Mouse (Mus musculus) limb, embryonic 12.5 days (tissue): ENCODE data around the gene 1700029H14Rik. TPM values are rescaled to one million over a fixed set of nuclear protein-coding genes. Genes with fewer than 3 reads are reported as not detected.

Experiments
- ATAC-seq: fragments of 200-750 bp; cut with Nextera tagmentation; 2 replicates; pipeline ENCODE4 v1.8.0; 2017; ENCODE audit warnings: low read depth, moderate TSS enrichment; ENCODE audit not compliant: insufficient number of reproducible peaks, insufficient read depth, low FRiP score, low TSS enrichment
- H3K27ac ChIP-seq: fragments of 300-500 bp; sonication (generic); 2 replicates; pipeline ENCODE4 v1.5.1; 2016; ENCODE audit warnings: mild to moderate bottlenecking, moderate library complexity
- H3K27me3 ChIP-seq: fragments of 300-500 bp; sonication (generic); 2 replicates; pipeline ENCODE4 v1.6.1; 2016; ENCODE audit warnings: mild to moderate bottlenecking, moderate library complexity
- H3K36me3 ChIP-seq: fragments of 300-500 bp; sonication (generic); 2 replicates; pipeline ENCODE4 v1.6.1; 2016; ENCODE audit warnings: mild to moderate bottlenecking, moderate library complexity
- H3K4me1 ChIP-seq: fragments of 300-500 bp; sonication (generic); replicated peaks from 2 replicates; pipeline ENCODE4 v1.6.1; 2016
- H3K4me2 ChIP-seq: fragments of 300-500 bp; sonication (generic); 2 replicates; pipeline ENCODE4 v1.6.1; 2016; ENCODE audit warnings: mild to moderate bottlenecking, moderate library complexity
- H3K4me3 ChIP-seq: fragments of 300-500 bp; sonication (generic); replicated peaks from 2 replicates; pipeline ENCODE4 v1.5.1; 2016; ENCODE audit warnings: mild to moderate bottlenecking
- H3K9ac ChIP-seq: fragments of 300-500 bp; sonication (generic); replicated peaks from 2 replicates; pipeline ENCODE4 v1.6.1; 2016; ENCODE audit warnings: mild to moderate bottlenecking, moderate library complexity
- H3K9me3 ChIP-seq: fragments of 300-500 bp; sonication (generic); 2 replicates; pipeline ENCODE4 v1.6.1; 2016; ENCODE audit warnings: mild to moderate bottlenecking, moderate library complexity
- WGBS: fragments of 180-500 bp; shearing (Covaris S2); methylation state at CpG from one replicate; pipeline ENCODE4 v1.1.7; 2016; 5-methylcytosine and 5-hydroxymethylcytosine counted together
- polyA plus RNA-seq: library from polyadenylated mRNA; unstranded; fragments of >200 nt; fragmentation: Nextera tagmentation; extraction: Ambion mirVana; gene quantifications from 2 replicates; pipeline ENCODE4 v1.2.1, GENCODE M21; 2016

Gene 1700029H14Rik
- polyA plus RNA-seq, 1 experiment from 2014 or later = not detected

- 0 out of 2 replicates have a peak, but pooled peaks cover 5% of the 10 kb centered on the region for H3K9me3 ChIP-seq
- no peaks in the 10 kb centered on the region for H3K36me3 ChIP-seq
- H3K9ac ChIP-seq = no peak overlapping the region
- H3K27me3 ChIP-seq = no peaks in the 10 kb centered on the region; the same call in 1 of the 2 replicates
- no peak overlapping the region for H3K4me2 ChIP-seq
- 94% methylated on average over 4 of the region's 4 CpGs for WGBS
- peaks cover 4% of the 10 kb centered on the region; the same call in 1 of the 2 replicates for H3K4me1 ChIP-seq
- no peak overlapping the region for H3K27ac ChIP-seq
- no peak overlapping the region for H3K4me3 ChIP-seq
- ATAC-seq = no peak
Observed at GRCm38 (mm10) chr8:13546421-13546820, 15.8 kb downstream of the 1700029H14Rik start.

- no peak overlapping the region for H3K4me2 ChIP-seq
- H3K9me3 ChIP-seq = peaks cover 8% of the 10 kb centered on the region; the same call in 1 of the 2 replicates
- no peaks in the 10 kb centered on the region for H3K4me1 ChIP-seq
- no peak overlapping the region for H3K9ac ChIP-seq
- H3K4me3 ChIP-seq = no peak overlapping the region
- 75% methylated on average over 5 of the region's 5 CpGs for WGBS
- H3K27me3 ChIP-seq = no peaks in the 10 kb centered on the region
- no peak overlapping the region for H3K27ac ChIP-seq
- no peak for ATAC-seq
- H3K36me3 ChIP-seq = no peaks in the 10 kb centered on the region
Observed at GRCm38 (mm10) chr8:13541526-13541925, 20.7 kb downstream of the 1700029H14Rik start.

DNA sequence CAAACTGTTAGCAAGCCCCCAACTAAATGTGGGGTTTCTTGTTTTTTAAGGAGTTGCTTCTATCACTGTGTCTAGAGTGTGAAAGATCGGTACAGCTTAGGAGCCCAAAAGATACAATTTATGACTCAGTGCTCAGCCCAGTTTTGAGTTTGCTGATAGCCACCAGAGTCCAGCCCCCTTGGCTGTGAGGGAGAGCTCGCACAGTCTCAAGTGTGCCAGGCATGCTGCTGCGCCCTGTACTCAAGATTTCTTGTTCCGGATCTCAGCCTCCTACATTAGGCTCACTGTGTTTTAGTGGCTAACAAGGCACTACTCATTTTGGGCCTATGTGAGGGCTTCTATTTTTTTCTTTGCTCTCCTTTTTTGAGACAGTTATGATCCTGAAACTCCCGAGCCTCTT is 22.1 kb downstream of the 1700029H14Rik start:
- 85% methylated on average over 5 of the region's 5 CpGs for WGBS
- Histone ChIP-seq H3K4me1 (no peaks in the 10 kb centered on the region), H3K36me3 (no peaks in the 10 kb centered on the region), H3K27ac (no peak overlapping the region), H3K9me3 (peaks cover 8% of the 10 kb centered on the region; the same call in 1 of the 2 replicates), H3K4me3 (no peak overlapping the region), H3K27me3 (no peaks in the 10 kb centered on the region), H3K9ac (no peak overlapping the region), H3K4me2 (no peak overlapping the region)
- ATAC-seq = no peak

- ATAC-seq = no peak
- Histone ChIP-seq H3K4me2 (no peak overlapping the region), H3K9me3 (peaks cover 3% of the 10 kb centered on the region; the same call in 1 of the 2 replicates), H3K27me3 (no peaks in the 10 kb centered on the region), H3K27ac (no peak overlapping the region), H3K4me3 (no peak overlapping the region), H3K36me3 (no peaks in the 10 kb centered on the region), H3K4me1 (no peaks in the 10 kb centered on the region), H3K9ac (no peak overlapping the region)
- WGBS = 52% methylated on average over 6 of the region's 6 CpGs
Observed at GRCm38 (mm10) chr8:13538821-13539220, 23.4 kb downstream of the 1700029H14Rik start.

- no peak overlapping the region for H3K4me3 ChIP-seq
- peaks cover 3% of the 10 kb centered on the region; the same call in 1 of the 2 replicates for H3K9me3 ChIP-seq
- no peak overlapping the region for H3K9ac ChIP-seq
- H3K4me1 ChIP-seq = no peaks in the 10 kb centered on the region
- H3K27ac ChIP-seq = no peak overlapping the region
- no peaks in the 10 kb centered on the region for H3K27me3 ChIP-seq
- no peak for ATAC-seq
- H3K36me3 ChIP-seq = no peaks in the 10 kb centered on the region
- 68% methylated on average over 2 of the region's 2 CpGs for WGBS
- no peak overlapping the region for H3K4me2 ChIP-seq
Observed at GRCm38 (mm10) chr8:13537102-13537501, 25.2 kb downstream of the 1700029H14Rik start.

DNA sequence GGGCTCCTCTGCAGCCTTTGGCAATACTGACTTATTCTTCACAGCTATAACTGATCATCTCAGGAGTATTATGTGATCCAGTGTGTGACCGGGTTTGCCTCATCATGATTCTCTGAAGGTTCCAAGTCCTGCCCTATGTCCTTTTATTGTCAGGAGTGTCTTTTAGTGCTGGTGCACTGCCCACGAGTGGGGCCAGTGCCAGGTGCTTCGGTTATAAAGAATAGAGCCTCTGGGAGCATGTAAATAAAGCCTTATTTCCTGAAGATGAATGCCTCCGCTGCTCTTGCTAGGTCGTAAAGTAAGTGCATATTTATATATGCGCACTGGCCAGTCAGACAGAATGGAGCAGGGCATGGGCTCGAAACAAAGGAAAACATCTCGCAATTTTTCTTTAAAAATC is 29.1 kb downstream of the 1700029H14Rik start:
- no peak overlapping the region for H3K4me2 ChIP-seq
- no peak overlapping the region for H3K9ac ChIP-seq
- H3K9me3 ChIP-seq = peaks cover 3% of the 10 kb centered on the region; the same call in 1 of the 2 replicates
- H3K27me3 ChIP-seq = no peaks in the 10 kb centered on the region
- ATAC-seq = no peak
- H3K36me3 ChIP-seq = no peaks in the 10 kb centered on the region
- 82% methylated on average over 8 of the region's 8 CpGs for WGBS
- peaks cover 26% of the 10 kb centered on the region for H3K4me1 ChIP-seq
- H3K27ac ChIP-seq = no peak overlapping the region
- H3K4me3 ChIP-seq = no peak overlapping the region

GRCm38 (mm10) chr8:13531602-13532171 is 30.6 kb downstream of the 1700029H14Rik start:
- Histone ChIP-seq H3K4me3 (no peak overlapping the region), H3K27me3 (no peaks in the 10 kb centered on the region), H3K9me3 (peaks cover 10% of the 10 kb centered on the region; the same call in 1 of the 2 replicates), H3K9ac (no peak overlapping the region), H3K4me1 (peaks cover 26% of the 10 kb centered on the region), H3K4me2 (no peak overlapping the region), H3K36me3 (no peaks in the 10 kb centered on the region), H3K27ac (no peak overlapping the region)
- ATAC-seq = no peak
- WGBS = 76% methylated on average over 9 of the region's 9 CpGs

- H3K27me3 ChIP-seq = no peaks in the 10 kb centered on the region
- peaks cover 7% of the 10 kb centered on the region; the same call in 1 of the 2 replicates for H3K9me3 ChIP-seq
- no peak overlapping the region for H3K9ac ChIP-seq
- 32% methylated on average over 5 of the region's 5 CpGs for WGBS
- H3K4me3 ChIP-seq = no peak overlapping the region
- H3K4me2 ChIP-seq = no peak overlapping the region
- no peaks in the 10 kb centered on the region for H3K36me3 ChIP-seq
- no peak for ATAC-seq
- peaks cover 26% of the 10 kb centered on the region for H3K4me1 ChIP-seq
- H3K27ac ChIP-seq = no peak overlapping the region
Observed at GRCm38 (mm10) chr8:13530941-13531340, 31.3 kb downstream of the 1700029H14Rik start.

DNA sequence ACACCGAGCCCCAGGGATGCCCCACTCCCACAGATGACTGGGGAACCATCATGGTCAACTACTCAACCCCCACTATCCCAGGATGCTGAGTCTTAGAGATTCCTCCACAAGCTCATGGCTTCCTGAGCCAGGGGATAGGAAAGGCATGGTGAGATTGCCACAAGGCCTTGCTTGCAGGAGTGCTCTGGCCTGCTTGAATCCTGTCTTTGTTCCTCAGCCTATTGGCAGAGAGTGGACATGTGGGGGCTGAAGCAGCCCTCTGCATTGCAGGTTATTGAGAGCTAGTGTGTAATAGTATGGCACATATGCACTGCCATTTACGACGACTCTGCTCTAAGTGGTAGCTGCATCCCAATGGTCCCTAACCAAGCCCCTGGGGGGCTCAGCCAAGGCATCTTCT is 31.9 kb downstream of the 1700029H14Rik start:
- Histone ChIP-seq H3K4me2 (no peak overlapping the region), H3K36me3 (no peaks in the 10 kb centered on the region), H3K27ac (no peak overlapping the region), H3K9ac (no peak overlapping the region), H3K9me3 (peaks cover 7% of the 10 kb centered on the region; the same call in 1 of the 2 replicates), H3K4me3 (no peak overlapping the region), H3K4me1 (peaks cover 26% of the 10 kb centered on the region), H3K27me3 (no peaks in the 10 kb centered on the region)
- 85% methylated on average over 3 of the region's 3 CpGs for WGBS
- ATAC-seq = no peak

DNA sequence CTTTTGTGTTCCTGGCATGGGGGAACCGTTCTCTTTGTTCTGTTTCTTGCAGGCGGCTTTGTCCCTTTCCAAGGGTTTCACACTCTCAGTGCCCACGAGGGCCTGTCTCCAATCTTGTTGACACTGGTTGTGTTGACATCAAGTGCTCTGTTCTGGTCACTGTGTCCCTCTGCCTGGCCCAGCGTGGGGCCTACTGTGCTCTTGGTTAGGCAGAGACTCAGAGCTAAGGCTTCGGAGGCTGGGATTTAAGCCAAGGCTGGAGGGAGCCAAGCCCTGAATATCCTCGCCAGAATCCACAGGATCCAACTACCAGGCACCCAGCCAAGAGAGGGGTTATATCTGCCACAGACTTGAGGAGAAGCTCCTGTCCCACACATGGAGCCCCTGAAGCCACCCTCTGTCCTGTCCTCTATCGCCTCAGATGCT is 32.4 kb downstream of the 1700029H14Rik start:
- Histone ChIP-seq H3K4me1 (peaks cover 26% of the 10 kb centered on the region), H3K27ac (no peak overlapping the region), H3K27me3 (no peaks in the 10 kb centered on the region), H3K36me3 (no peaks in the 10 kb centered on the region), H3K4me2 (no peak overlapping the region), H3K9me3 (peaks cover 7% of the 10 kb centered on the region; the same call in 1 of the 2 replicates), H3K4me3 (no peak overlapping the region), H3K9ac (no peak overlapping the region)
- no peak for ATAC-seq
- 79% methylated on average over 7 of the region's 7 CpGs for WGBS

GRCm38 (mm10) chr8:13529011-13529840 is 33.0 kb downstream of the 1700029H14Rik start:
- Histone ChIP-seq H3K27ac (no peak overlapping the region), H3K36me3 (no peaks in the 10 kb centered on the region)
- 57% methylated on average over 15 of the region's 15 CpGs for WGBS

More at GRCm38 (mm10) chr8:13529011-13529840, 33.0 kb downstream of the 1700029H14Rik start:
- no peak overlapping the region for H3K4me2 ChIP-seq
- H3K9me3 ChIP-seq = peaks cover 7% of the 10 kb centered on the region; the same call in 1 of the 2 replicates
- H3K4me1 ChIP-seq = peaks cover 26% of the 10 kb centered on the region
- no peak for ATAC-seq
- 0 out of 2 replicates have a peak overlapping the region, but pooled peaks have one; percentile 27 for H3K9ac ChIP-seq
- H3K27me3 ChIP-seq = no peaks in the 10 kb centered on the region
- H3K4me3 ChIP-seq = no peak overlapping the region
